Mouse (Mus musculus): ENCODE results near the gene Igsf8.

Igsf8 gene

GRCm38 (mm10) chr1:172274116-172274515 lies 12.7 kb downstream of the Igsf8 start:
- no peak for DNase-seq

GRCm38 (mm10) chr1:172274547-172274946 lies 13.1 kb downstream of the Igsf8 start:
- DNase-seq = no peak

GRCm38 (mm10) chr1:172277172-172277571 lies 15.7 kb downstream of the Igsf8 start:
- peak; percentile 23 for DNase-seq

- DNase-seq = no peak
Observed at GRCm38 (mm10) chr1:172278328-172278727, 16.9 kb downstream of the Igsf8 start.

- DNase-seq = no peak
Observed at GRCm38 (mm10) chr1:172279768-172280509, 18.5 kb downstream of the Igsf8 start.

- DNase-seq = no peak
Observed at GRCm38 (mm10) chr1:172281522-172282254, 20.2 kb downstream of the Igsf8 start.

- no peak for DNase-seq
Observed at GRCm38 (mm10) chr1:172283073-172283472, 21.6 kb downstream of the Igsf8 start.

GRCm38 (mm10) chr1:172284221-172284620 lies 22.8 kb downstream of the Igsf8 start:
- DNase-seq = no peak

GRCm38 (mm10) chr1:172286740-172287139 lies 25.3 kb downstream of the Igsf8 start:
- DNase-seq = no peak

- DNase-seq = no peak
Observed at GRCm38 (mm10) chr1:172288900-172289616, 27.6 kb downstream of the Igsf8 start.

- DNase-seq = no peak
Observed at GRCm38 (mm10) chr1:172289617-172289946, 28.1 kb downstream of the Igsf8 start.

- DNase-seq = no peak
Observed at GRCm38 (mm10) chr1:172292880-172293279, 31.4 kb downstream of the Igsf8 start.

- no peak for DNase-seq
Observed at GRCm38 (mm10) chr1:172293449-172293848, 32.0 kb downstream of the Igsf8 start.

GRCm38 (mm10) chr1:172295751-172296197 lies 34.3 kb downstream of the Igsf8 start:
- no peak for DNase-seq

- DNase-seq = no peak
Observed at GRCm38 (mm10) chr1:172296816-172297510, 35.5 kb downstream of the Igsf8 start.

- no peak for DNase-seq
Observed at GRCm38 (mm10) chr1:172297611-172298537, 36.4 kb downstream of the Igsf8 start, which contains the start of gene Atp1a2. Atp1a2 (minus strand) TSS chr1:172298064.

GRCm38 (mm10) chr1:172299528-172299927 lies 38.1 kb downstream of the Igsf8 start:
- no peak for DNase-seq

GRCm38 (mm10) chr1:172300247-172300646 lies 38.8 kb downstream of the Igsf8 start:
- DNase-seq = no peak

GRCm38 (mm10) chr1:172301180-172301579 lies 39.7 kb downstream of the Igsf8 start:
- DNase-seq = no peak

GRCm38 (mm10) chr1:172302311-172302710 lies 40.9 kb downstream of the Igsf8 start:
- no peak for DNase-seq

GRCm38 (mm10) chr1:172302851-172303250 lies 41.4 kb downstream of the Igsf8 start:
- no peak for DNase-seq

GRCm38 (mm10) chr1:172304443-172304842 lies 43.0 kb downstream of the Igsf8 start:
- DNase-seq = no peak
